Mouse (Mus musculus) ES-E14 (cell line): ENCODE results near the gene Prr15.

ENCODE experiments used
- HCFC1 ChIP-seq: IDR thresholded peaks from 2 replicates; pipeline ENCODE4 v1.6.1; 2012; ENCODE audit warnings: low read length, inconsistent platforms, borderline replicate concordance; ENCODE audit not compliant: insufficient read depth
- ZNF384 ChIP-seq: IDR thresholded peaks from 2 replicates; pipeline ENCODE4 v1.6.1; 2012; ENCODE audit warnings: low read depth, low read length, inconsistent platforms

DNA sequence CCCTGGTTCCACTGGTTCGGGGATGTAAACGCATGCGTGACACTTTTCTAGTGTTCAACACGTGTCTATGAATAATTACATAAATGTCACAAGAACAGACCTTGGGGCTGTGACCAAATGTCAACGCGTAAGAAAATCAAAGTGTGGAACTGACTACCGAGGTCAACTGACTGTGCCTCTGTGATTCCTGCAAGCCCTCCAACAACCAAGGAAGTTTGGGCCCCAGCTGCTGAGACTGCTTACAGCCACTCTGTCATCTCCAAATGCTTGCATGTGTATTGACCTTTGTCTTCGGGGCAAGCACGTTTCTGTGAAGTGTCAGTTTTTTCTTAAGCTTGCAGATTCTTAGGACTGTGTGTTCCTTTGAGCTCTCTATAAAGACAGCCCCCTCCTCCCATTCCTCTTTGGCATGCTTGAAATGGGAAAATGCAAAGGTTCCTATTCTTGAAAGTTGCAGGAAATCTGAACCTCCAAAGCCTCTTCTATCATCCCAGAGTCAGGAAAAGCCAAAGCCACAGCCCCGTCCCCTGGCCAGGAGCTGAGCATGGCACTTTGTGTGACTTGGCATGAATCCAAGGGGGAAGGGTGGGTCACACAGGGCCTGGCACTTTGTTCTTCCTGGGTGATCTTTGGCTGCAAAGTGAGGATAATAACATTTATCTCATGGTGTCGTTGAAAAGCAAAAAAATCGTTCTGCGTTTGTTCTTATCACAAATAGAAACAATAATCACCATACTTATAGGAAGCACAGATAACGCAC is 27.5 kb downstream of the Prr15 start:
- TF ChIP-seq HCFC1 (no peak), ZNF384 (no peak)
